Mouse (Mus musculus) spleen, adult 2 months (tissue): Measurements from ENCODE around the gene 2810004N23Rik. TPM values are rescaled to one million over a fixed set of nuclear protein-coding genes. Genes with fewer than 3 reads are reported as not detected.

Experiments used
- DNase-seq, 2 experiments: peaks; one replicate each; pipeline versions ENCODE4 v3.0.0 to v3.0.0-alpha.2; 2012 to 2021; ENCODE audit warnings: low spot score in 2 of 2, low read depth in 1 of 2
- H3K27ac ChIP-seq: fragments of 200-500 bp; 2 replicates; pipeline ENCODE4 v1.5.1; 2012; ENCODE audit warnings: low read length, inconsistent platforms; ENCODE audit not compliant: insufficient read depth
- H3K27me3 ChIP-seq: fragments of 200-500 bp; 2 replicates; pipeline ENCODE4 v1.6.1; 2012; ENCODE audit warnings: mild to moderate bottlenecking, moderate library complexity, low read length, inconsistent platforms; ENCODE audit not compliant: control insufficient read depth, insufficient read depth
- H3K36me3 ChIP-seq: fragments of 200-500 bp; 2 replicates; pipeline ENCODE4 v1.6.1; 2012; ENCODE audit warnings: mild to moderate bottlenecking, low read length, inconsistent platforms; ENCODE audit not compliant: control insufficient read depth, insufficient read depth
- H3K4me1 ChIP-seq: fragments of 200-500 bp; 2 replicates; pipeline ENCODE4 v1.6.1; 2011; ENCODE audit warnings: inconsistent platforms; ENCODE audit not compliant: control insufficient read depth, insufficient read depth, insufficient read length
- H3K4me3 ChIP-seq: fragments of 200-500 bp; 2 replicates; pipeline ENCODE4 v1.5.1; 2011; ENCODE audit warnings: mild to moderate bottlenecking, inconsistent platforms; ENCODE audit not compliant: insufficient read depth, insufficient read length; ENCODE audit errors: extremely low read depth
- CTCF ChIP-seq: fragments of 200-500 bp; IDR thresholded peaks from 2 replicates; pipeline ENCODE4 v1.5.1; 2011; ENCODE audit warnings: mild to moderate bottlenecking, inconsistent platforms; ENCODE audit not compliant: insufficient read depth, insufficient read length, insufficient replicate concordance; ENCODE audit errors: extremely low read depth
- POLR2A ChIP-seq: fragments of 200-500 bp; IDR thresholded peaks from 2 replicates; pipeline ENCODE4 v1.6.1; 2011; ENCODE audit warnings: low read depth, low read length, inconsistent platforms
- WGBS: fragments of 180-500 bp; shearing (Covaris S2); methylation state at CpG from one replicate; pipeline ENCODE4 v1.1.7; 2018; 5-methylcytosine and 5-hydroxymethylcytosine counted together
- polyA plus RNA-seq: library from polyadenylated mRNA; depleted of rRNA; stranded (reverse); fragments of >200 nt; gene quantifications from 2 replicates; pipeline ENCODE4 v1.2.3, GENCODE M21; 2012

Gene 2810004N23Rik
- polyA plus RNA-seq, 1 experiment = 8.2 TPM

- H3K27ac ChIP-seq = no peak overlapping the region
- H3K36me3 ChIP-seq = peaks cover 15% of the 10 kb centered on the region
- no peaks in the 10 kb centered on the region for H3K4me1 ChIP-seq
- no peak overlapping the region for H3K4me3 ChIP-seq
- H3K27me3 ChIP-seq = no peaks in the 10 kb centered on the region
- no peak for TF ChIP-seq POLR2A
- no peak for TF ChIP-seq CTCF
- DNase-seq = no peak
Observed at GRCm38 (mm10) chr8:124835848-124836247, 27.1 kb downstream of the 2810004N23Rik start.

- DNase-seq = no peak
- WGBS = 44% methylated on average over 15 of the region's 15 CpGs
- no peak for TF ChIP-seq POLR2A
- TF ChIP-seq CTCF = no peak
Observed at GRCm38 (mm10) chr8:124833430-124834205, 29.3 kb downstream of the 2810004N23Rik start.

DNA sequence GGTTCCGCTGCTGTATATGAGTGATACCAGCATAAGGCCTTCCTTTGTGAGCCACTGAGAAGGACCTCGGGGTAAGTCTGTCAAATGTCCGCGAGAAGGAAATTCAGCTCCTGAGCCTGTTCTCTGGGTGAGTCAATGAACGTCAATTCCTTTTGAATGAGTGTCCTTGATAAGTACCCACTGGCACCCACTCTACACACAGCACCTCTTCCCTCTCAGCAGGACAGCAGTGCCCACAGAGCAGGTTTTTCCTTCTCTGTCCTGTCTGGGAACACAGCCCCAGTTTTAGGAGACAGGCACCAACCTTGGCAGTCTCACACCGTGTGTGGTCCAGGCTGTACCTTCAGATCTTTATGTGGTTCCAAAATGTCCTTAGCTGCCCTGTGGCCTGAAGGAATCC, 31.0 kb downstream of the 2810004N23Rik start:
- TF ChIP-seq CTCF (no peak), POLR2A (no peak)
- H3K27me3 ChIP-seq = no peaks in the 10 kb centered on the region
- 88% methylated on average over 6 of the region's 6 CpGs for WGBS
- H3K4me3 ChIP-seq = no peak overlapping the region
- H3K36me3 ChIP-seq = no peaks in the 10 kb centered on the region
- no peaks in the 10 kb centered on the region; the same call in 1 of the 2 replicates for H3K4me1 ChIP-seq
- DNase-seq = no peak
- H3K27ac ChIP-seq = no peak overlapping the region

More at GRCm38 (mm10) chr8:124833430-124834205, 29.3 kb downstream of the 2810004N23Rik start:
- Histone ChIP-seq H3K27ac (no peak overlapping the region), H3K4me1 (no peaks in the 10 kb centered on the region), H3K36me3 (no peaks in the 10 kb centered on the region), H3K27me3 (no peaks in the 10 kb centered on the region), H3K4me3 (no peak overlapping the region)

- no peak overlapping the region for H3K27ac ChIP-seq
- H3K4me3 ChIP-seq = no peak overlapping the region
- WGBS = 82% methylated on average over 6 of the region's 6 CpGs
- no peaks in the 10 kb centered on the region for H3K36me3 ChIP-seq
- DNase-seq = no peak
- H3K27me3 ChIP-seq = no peaks in the 10 kb centered on the region
- no peaks in the 10 kb centered on the region; the same call in 1 of the 2 replicates for H3K4me1 ChIP-seq
- TF ChIP-seq POLR2A = no peak
- TF ChIP-seq CTCF = no peak
Observed at GRCm38 (mm10) chr8:124831531-124831930, 31.4 kb downstream of the 2810004N23Rik start.

DNA sequence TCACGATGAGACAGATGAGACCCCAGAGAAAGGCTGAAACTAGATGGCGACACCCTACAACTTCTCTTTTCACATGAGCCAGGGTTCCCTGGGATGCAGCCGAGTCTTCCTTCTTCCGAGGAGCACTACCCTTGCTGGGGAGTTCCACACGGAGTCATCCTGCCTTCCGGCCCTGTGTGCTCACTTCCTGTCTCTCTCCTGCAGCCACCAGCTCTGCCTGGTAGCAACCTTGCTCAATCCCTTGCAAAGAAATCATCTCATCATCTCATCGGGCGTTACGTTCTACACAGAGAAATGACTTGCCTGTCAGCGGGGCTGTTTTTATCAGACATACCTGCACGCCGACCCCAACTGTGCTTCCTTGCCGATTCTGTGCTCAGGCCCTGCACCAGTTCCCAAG, 32.9 kb downstream of the 2810004N23Rik start:
- no peaks in the 10 kb centered on the region; the same call in 1 of the 2 replicates for H3K4me1 ChIP-seq
- WGBS = 66% methylated on average over 13 of the region's 13 CpGs
- H3K27me3 ChIP-seq = no peaks in the 10 kb centered on the region
- H3K4me3 ChIP-seq = no peak overlapping the region
- H3K36me3 ChIP-seq = no peaks in the 10 kb centered on the region
- H3K27ac ChIP-seq = no peak overlapping the region
- TF ChIP-seq CTCF (no peak), POLR2A (no peak)
- no peak for DNase-seq

DNA sequence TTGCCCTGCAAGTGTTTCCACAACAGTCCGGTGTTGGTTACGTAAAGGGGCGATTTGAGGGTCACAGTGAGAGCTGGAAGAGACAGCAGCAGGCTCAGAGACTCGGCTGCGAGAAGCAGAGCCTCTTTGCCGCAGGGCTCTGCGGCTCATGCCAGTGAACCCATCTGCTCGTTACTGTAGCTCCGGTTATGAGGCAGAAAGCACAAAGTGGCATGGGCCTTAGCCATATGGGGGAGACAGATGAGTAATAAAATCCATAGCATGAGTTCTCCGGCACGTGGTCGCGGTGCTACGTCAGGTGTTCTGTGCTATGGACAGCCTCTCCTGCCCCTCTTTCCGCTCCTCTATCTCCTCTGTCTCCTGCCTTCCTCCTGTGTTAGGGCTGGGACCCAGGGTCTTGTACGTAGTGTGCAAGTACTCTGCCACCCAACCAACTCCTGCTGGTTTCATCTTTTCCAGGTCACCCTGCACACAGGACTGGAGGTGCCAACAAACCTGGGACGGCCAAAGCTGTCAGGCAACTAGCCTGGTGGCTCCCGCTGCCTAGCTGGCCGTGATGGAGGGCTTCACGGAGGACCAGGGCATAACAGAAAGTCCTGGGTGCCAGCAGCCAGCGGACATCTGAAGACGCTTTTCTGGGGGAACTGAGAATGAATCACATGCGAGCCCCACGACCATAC, 34.2 kb downstream of the 2810004N23Rik start:
- Histone ChIP-seq H3K4me3 (no peak overlapping the region), H3K4me1 (no peaks in the 10 kb centered on the region; the same call in 1 of the 2 replicates), H3K36me3 (no peaks in the 10 kb centered on the region), H3K27me3 (no peaks in the 10 kb centered on the region), H3K27ac (no peak overlapping the region)
- no peak for DNase-seq
- TF ChIP-seq POLR2A (no peak), CTCF (no peak)
- 87% methylated on average over 24 of the region's 24 CpGs for WGBS
